Mouse (Mus musculus): ENCODE data around the gene Mtfr1l.
"Not testable (repeated sequence)": the region's sequence is repeated elsewhere in the genome, so short reads cannot be mapped to it uniquely, and the experiment has no call there.

Gene Mtfr1l

DNA sequence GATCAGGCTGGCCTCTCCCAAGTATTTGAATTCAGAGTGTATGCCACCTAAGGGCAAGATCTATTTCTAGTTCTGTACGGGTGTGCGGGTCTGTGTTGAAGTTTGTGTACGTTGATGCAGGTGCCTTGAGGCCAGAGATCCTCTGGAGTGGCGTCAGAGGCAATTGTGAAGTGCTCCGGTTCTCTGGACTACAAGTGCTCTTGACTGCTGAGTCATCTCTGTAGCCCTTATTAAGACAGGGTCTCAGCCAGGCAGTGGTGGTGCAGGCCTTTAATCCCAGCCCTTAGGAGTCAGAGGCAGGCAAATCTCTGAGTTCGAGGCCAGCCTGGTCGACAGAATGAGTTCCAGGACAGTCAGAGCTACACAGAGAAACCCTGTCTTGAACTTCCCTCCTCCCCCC, 19.6 kb downstream of the Mtfr1l start:
- DNase-seq (ENCODE audit: low spot score): no peak

DNA sequence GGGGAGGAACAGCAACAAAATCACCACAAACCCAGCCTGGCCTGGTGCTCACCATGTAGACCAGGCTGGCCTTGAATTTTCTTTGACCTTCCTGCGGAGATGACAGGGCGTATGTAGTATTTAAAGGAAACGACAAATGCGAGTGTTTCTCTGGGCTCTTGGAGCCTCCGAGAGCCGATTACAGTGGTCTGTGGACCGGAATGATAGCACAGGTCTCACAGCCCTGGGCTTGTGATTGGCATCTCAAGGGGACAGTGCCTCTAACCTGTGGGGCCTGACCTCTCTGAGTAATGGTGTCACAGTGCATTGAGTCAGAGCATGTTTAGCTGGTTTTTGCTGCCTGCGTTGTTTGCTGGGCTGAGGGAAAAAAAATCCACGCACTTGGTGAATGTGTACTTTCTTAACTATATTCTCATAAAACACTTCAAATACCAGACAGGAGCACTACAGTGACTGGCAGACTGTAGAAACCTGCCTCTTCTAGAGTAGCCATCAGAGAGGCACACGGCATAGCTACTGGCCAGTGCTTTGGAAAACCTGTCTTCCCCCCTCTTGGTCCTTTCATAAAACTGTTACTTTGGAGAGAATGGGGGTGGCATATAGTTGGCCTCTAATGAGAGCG, 20.8 kb downstream of the Mtfr1l start:
- DNase-seq (ENCODE audit: low spot score): no peak

DNA sequence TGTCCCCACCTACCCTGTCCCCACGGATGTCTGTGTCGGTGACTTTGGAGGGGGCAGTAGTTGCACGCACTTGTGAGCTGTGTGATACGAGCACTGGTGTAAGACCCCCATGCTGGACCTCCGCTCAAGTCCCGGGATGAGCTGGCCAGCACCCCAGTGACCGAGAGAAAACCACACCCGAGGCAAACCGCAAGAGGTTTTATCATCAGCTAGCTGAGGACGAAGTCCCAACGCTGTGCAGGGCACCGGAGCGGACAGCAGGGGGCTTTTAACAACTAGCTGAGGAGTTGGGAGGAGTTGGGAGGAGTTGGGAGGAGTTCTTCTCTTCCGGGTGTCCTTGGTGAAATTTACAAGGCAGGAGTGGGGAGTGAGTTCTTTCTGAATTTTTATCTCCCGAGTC, 22.4 kb downstream of the Mtfr1l start:
- peak; percentile 90 for DNase-seq (ENCODE audit: low spot score)

DNA sequence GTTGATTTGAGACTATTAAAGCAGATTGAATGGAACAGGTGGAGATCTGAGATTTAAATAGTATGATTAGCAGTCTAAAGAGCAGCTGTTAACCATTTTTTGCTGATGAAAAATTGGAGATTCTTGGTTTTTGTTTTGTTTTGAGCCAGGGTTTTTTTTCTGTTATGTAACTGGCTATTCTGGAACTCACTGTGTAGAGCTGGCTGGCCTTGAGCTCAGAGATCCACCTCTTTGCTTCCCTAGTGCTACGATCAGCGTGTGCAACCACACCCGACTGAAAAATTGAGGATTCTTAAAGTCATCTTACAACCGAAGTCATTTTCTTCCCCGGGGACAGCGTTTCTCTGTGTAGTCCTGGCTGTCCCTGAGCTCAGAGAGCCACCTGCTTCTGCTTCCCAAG, 23.5 kb downstream of the Mtfr1l start:
- no peak for DNase-seq (ENCODE audit: low spot score)

DNA sequence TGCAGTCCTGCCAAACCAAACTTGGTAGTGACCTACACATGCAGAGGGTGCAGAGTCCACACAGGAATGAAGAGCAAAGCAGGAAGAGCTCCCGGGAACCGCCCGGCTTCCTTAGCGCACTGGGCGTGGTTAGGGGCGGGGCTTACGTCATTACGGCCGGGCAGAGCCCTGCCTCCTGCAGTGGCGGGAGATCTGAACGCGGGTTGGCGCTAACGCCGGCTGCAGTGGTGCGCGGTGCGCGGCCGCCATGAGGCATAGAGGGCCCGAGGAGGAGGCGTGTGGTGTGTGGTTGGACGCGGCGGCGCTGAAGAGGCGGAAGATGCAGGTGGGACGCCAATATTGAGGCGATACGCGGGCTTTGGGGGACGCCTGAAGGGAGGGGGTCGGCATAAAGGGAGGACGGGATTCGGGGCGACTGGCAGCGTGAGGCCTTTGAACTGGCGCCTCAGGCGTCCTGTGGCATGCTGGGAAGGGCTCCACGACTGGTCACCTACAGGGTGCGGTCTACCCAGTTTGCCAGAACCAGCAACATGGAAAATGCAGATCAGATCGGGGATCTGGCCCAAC, 24.3 kb downstream of the Mtfr1l start, which contains the start of gene Aunip:
Aunip (plus strand) TSS at position 155 of the 567 bp plus-strand sequence.
- DNase-seq (ENCODE audit: low spot score): peak; percentile 99

DNA sequence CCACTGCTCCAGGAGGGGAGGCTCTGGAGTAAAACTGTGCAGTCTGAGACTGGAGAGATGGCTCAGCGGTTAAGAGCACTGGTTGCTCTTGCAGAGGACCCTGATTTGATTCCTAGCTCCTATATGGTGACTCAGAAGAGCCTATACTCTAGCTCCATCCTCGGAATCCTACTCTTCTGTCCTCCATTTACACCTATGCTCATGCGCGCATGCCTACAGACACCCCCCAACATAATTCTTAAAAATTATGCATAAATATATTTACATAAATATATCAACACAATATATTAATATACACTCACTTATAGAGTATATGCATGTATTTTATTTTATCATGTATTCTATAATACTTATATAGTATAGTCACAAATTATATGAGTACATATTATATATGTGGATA, 24.8 kb downstream of the Mtfr1l start:
- no peak for DNase-seq (ENCODE audit: low spot score)

DNA sequence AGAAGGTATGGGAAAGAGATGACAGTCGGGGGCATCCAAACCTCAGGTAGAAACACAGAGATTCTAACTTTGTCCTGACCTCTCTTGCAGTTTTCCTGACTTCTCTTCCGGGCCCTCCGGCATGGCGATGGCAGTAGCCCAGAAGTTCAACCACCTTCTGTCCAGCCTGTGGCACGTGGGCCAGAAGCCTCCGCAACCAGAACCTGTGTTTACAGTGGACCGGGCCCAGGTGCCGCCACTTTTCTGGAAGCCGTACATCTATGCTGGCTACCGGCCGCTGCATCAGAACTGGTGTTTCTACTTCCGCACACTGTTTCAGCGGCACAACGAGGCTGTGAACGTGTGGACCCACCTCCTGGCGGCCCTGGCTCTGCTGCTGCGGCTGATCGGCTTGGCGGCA, 28.5 kb downstream of the Mtfr1l start:
- no peak for DNase-seq (ENCODE audit: low spot score)

DNA sequence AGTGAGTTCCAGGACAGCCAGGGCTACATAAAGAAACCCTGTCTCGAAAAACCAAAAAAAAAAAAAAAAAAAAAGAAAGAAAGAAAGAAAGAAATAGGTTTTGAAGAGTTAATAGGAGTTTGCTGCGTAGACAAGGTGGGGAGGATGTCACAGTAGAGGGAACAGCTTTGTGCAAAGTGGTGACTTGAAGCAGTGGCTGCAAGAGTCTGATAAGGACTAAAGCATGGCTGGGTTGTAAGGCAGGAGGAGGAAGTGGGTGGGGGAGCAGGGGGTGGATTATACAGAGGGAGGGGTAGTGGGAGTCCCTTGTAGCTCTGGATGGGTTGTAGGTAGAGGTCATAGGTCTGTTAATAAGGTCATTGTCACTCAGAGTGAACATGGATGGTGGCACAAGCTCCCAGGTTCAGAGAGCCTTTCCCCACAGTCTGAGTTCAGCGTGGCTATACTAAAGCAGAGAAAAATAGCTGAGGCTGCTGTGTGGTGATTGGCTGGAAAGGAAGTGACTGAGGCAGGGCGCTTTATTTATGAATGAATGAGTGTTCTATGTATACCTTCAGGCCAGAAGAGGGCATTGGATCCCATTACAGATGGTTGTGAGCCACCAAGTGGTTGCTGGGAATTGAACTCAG, 29.1 kb downstream of the Mtfr1l start:
- no peak for DNase-seq (ENCODE audit: low spot score)

DNA sequence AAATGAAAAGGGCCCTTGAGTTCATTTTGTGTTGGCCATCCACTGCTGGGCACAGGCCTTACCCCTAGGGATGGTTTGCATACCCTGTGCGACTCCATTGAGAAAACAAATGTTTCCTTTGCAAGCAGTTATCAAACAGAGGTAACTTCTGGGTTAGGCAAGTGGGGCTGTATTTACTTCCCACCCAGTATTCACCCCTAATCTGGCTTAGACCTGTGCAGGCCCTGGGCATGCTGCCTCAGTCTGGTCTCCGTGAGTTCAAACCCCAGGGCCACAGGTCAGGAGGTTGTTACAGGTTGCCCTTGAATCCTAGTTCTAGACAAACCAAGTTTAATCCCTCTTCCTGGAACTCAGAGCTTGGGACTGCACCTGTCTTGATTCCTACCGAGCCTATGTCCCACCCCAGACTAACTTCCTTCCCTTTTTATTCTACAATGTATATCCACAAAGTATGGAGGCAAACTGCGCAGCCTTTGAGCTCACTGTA, 29.8 kb downstream of the Mtfr1l start:
- no peak for DNase-seq (ENCODE audit: low spot score)

DNA sequence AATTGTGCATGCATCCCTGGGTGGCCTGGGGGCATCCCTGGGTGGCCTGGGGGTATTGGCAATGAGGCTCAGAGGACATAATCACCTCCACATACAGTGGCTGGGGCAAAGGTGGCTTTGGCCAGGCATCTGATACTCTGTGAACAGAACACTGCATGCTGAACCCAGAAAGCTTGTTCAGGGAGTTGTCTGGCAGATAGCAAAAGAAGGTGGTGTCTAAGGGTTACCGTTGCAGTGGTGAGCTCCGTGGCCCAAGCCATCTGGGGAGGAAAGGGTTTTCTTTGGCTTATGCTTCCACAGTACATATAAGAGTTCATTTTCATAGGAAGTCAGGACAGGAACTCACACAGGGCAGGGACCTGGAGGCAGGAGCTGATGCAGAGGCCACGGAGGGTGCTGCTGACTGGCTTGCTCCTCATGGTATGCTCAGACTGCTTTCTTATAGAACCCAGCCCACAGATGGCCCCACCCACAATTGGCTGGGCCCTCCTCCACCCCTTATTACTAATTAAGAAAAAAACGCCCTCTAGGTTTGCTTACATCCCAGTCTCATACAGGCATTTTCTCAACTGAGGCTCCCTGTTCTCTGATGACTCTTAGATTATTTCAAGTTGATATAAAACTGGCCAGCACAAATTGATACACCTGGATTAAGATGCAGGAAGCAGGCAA, 31.4 kb downstream of the Mtfr1l start:
- no peak for DNase-seq (ENCODE audit: low spot score)

DNA sequence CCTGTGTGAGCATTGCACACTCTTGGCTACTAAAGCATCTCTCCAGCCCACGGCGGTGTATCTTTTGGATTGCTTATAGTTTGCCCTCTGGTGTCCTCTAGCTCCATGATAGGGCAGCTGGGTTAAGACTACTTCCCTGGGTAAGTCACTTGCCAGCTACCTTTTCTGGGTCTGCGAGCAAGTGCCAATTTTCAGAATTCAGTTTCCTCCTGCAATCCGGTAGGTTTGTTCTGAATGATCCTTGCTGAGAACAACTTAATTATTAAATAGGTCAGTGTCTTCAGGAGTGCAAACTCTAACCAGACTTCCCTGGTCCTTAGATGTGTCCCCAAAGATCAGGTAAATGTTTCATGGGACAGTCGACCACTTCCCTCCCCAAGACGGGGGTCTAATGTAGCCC, 34.1 kb downstream of the Mtfr1l start:
- no peak for DNase-seq (ENCODE audit: low spot score)

DNA sequence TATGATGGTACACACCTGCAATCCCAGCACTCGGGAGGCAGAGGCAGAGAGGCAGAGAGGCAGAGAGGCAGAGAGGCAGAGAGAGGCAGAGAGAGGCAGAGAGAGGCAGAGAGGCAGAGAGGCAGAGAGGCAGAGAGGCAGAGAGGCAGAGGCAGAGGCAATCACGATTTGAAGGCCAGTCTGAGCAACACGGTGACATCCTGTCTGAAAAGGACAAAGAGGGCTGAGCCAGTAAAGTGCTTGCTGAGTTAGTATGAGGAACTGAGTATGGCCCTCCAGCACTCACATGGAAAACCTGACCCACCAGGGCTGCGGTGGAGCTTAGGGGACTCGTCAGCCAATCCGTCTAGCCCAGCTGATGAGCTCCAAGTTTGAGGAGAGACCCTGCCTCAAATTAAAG, 36.2 kb downstream of the Mtfr1l start:
- not testable (repeated sequence) for DNase-seq (ENCODE audit: low spot score)

DNA sequence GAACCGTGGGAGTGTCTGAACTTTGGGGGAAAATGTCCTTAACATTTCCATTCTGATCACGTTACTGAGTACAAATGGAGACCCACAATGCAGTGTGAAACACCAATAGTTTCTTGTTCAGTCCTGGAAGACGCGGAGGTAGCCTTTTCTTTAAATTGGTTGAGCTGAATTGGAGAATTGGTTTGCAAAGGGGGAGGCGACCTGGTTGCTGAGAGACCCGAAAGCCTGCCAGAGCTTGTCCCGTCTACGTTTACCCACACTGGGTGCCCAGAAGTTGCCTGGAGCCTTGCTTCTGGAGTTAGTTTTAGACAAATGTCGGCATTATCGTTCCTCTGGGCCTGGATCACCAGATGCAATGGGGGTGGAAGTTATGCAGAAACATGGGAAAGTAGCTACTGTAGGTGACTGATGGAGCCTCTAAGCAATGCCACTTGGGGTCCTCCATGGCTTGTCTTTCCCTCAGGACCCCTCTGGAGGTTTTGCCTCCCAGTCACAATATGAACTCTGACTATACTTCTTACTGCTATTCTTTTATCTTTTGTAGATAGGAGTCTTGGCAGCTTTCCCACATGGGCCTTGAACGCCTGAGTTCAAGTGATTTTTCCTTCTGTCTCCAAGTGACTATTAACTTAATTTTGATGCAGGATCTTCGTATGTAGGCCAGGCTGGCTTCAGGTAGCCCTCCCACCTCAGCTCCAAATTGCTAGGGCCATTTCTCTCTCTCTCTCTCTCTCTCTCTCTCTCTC, 37.0 kb downstream of the Mtfr1l start:
- peak; percentile 56 for DNase-seq (ENCODE audit: low spot score)

DNA sequence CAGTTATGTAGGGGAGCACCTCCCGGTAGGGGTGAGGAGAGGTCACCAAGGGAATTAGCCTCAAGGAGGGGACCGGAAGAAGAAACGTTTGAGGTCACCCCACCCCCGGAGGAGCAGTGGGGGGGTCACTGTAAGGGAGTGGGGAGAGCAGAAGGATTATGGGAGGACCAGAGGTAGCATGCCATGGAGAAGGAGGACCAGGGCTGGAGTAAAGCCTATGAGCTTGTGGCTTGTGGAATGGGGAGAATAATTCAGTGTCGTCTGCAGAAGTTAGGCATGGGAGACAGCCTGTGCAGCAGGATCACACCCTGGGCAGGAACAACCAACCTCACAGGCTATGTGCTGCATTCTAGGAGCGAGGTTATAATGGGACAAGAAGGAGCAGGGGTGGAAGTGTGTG, 38.0 kb downstream of the Mtfr1l start:
- DNase-seq (ENCODE audit: low spot score): no peak

DNA sequence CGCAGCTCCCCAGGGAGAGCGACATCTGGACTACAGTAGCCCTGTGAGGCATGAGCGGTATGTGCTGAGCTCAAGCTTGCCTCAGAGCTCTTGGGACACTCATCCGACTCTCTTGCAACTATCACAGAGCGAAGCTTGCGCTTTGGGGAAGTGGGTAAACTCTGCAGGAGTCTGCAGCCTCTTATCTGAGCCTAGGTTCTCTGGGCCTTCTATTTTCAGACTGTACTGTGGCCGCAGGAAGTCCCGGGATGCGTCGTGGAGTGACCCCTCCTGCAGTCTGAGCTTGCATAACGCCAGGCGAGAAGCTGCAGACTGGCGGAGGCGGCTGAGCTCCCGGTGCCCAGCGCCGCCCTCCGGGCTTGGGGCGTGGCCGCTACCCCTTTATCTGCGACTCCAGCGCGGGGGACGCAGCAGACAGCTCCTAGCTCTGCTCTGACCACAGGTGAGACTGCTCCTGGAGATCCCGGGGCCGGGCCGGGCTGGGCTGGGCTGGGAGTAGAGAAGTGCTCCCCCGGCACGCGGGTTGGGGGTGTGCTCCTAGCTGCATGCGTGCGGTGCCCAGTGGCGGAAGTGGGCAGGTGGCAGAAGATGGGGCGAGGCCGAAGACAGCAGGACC, 38.5 kb downstream of the Mtfr1l start, which contains the start of gene Paqr7:
Paqr7 (plus strand) TSS at position 103 of the 616 bp plus-strand sequence.
- peak; percentile 85 for DNase-seq (ENCODE audit: low spot score)

DNA sequence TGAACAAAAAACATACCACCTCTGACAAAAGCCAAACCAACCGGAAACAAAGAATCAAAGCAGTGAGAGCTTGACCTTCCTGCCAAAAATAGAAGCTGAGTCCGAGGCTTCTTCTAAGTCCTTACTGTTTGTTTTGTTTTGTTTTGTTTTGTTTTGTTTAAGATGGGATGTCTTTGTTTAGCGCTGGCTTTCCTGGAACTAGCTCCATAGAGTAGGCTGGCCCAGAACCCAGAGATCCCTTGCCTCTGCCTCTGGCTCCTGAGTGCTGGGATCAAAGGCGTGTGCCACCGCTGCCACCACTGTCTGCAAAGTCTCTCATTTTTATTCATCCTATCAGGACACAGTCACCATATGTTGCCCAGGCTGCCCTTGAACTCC, 39.7 kb downstream of the Mtfr1l start:
- no peak for DNase-seq (ENCODE audit: low spot score)

DNA sequence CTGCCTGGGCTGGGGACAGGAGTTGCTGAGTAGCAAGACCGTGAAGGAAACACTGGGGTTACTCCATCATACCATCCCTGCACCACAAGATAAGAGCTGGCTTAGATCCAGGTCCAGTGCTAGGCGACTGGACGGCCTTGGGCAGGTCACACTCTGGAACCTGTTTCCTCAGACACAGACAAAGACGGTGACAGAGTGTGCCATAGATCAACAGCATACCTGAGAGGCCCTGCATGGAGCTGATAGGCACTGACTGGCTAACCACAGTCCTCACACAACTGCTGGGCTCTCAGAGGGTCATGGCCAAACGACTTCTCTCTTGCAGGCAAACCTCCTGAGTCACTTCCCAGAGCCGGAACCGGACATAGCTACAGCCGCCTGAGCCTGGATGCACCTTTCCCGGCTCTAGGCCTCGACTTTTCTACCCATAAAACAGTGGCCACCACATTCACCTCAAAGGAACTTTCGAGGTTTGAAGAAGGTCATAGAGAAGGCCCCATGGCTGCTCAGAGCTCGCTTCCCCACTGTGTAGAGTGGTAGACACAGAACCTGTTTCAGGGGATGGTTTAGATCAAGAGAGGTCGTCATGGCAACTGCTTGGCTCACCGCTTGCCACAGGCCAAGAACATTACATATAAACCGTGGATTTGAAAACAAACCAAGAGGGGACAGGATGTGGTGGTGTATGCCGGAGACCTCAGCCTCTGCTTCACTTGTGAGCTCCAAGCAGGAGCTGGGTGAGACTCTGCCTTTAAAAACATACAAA, 40.2 kb downstream of the Mtfr1l start:
- peak; percentile 53 for DNase-seq (ENCODE audit: low spot score)

DNA sequence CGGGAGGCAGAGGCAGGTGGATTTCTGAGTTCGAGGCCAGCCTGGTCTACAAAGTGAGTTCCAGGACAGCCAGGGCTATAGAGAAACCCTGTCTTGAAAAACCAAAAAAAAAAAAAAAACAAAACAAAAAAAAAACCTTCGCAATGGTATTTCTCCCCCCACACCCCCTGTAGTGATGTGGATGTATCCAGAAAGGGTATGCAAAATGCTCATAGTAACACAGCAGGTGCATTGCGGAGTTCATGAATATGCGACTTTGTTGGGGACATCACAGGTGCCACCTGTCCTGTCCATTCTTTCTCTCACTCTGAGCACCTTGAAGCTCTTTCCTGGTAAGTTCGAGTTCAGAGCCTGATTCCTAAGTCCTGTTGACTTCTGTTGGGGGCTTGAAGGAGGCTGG, 41.0 kb downstream of the Mtfr1l start:
- DNase-seq (ENCODE audit: low spot score): not testable (repeated sequence)

DNA sequence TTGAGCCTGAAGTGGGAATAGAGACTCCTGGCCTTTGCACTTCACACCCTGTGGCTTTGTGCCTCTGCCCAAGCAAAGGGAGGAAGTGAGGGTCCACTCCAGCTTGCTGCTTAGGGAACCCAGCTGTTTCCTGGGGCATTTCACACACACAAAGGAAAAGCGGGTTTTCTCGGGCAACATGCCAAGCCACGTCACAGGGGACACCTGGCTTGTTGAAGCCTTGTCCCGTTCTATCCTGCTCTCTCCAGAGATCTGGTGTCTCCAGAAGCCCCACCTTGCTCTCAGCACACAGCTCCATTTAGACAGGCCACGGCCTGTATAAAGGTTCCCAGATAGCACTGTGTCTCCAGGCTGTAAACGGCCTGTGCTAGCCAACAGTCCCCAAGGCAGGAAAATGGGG, 43.5 kb downstream of the Mtfr1l start:
- peak; percentile 61 for DNase-seq (ENCODE audit: low spot score)

DNA sequence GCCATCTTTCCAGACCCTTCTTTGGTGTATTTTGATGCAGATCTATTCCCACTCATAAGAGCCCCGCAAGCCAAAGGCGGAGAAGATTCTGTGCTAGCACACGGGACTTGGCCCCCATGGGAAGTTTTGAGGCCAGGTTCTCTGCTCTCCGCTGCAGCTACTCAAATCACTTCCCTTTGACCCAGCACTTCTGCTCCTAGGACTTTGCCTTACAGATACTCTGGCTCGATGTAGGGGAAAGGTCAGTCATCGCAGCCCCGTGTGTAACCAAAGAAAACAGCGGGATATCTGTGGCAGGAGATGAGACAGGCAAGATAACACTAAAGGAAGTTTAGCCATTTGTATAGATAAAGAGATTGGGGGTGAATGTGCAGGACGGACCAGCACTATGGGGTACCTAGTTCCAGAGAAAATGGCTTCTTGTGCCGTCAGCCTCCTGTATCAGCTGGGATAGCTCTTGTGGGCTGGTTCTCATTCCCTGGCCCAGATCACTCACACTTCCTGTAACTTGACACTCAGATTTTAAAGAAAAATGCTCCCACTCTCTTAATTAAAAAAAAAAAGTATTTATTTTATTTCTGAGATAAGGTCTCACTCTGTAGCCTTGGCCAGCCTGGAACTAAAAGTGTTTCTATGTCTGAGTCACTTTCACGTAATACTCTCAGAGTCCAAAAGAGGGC, 45.1 kb downstream of the Mtfr1l start:
- no peak for DNase-seq (ENCODE audit: low spot score)

Measured in testis, postnatal 10 days (tissue).